Mouse (Mus musculus): Measurements from ENCODE around the gene Slc9a3. TPM values are rescaled to one million over a fixed set of nuclear protein-coding genes. Genes with fewer than 3 reads are reported as not detected.

The Slc9a3 gene
- polyA plus RNA-seq (2015; fragmentation: Nextera tagmentation; extraction: Ambion mirVana): not detected in 2 replicates

GRCm38 (mm10) chr13:74121141-74121602, at the start of gene Slc9a3:
Gene Slc9a3 (plus strand): TSS chr13:74121457.
- Histone ChIP-seq H3K9ac (replicated peaks) (peak within 1 kb of the TSS; percentile 27), H3K4me1 (peaks cover 8% of the 10 kb centered on the region), H3K27me3 (peaks cover 28% of the 10 kb centered on the region), H3K27ac (replicated peaks) (no peak within 1 kb of the TSS), H3K36me3 (no peaks in the 10 kb centered on the region), H3K9me3 (no peaks in the 10 kb centered on the region), H3K4me2 (replicated peaks) (peak within 1 kb of the TSS; percentile 49), H3K4me3 (peak within 1 kb of the TSS; percentile 33)
- under 1% methylated on average over 35 of the region's 35 CpGs for WGBS
- 0 out of 2 replicates have a peak, but pooled peaks have one; percentile 29 for ATAC-seq (replicated peaks)

- H3K27me3 ChIP-seq: no peaks in the 10 kb centered on the region
- no peaks in the 10 kb centered on the region for H3K36me3 ChIP-seq
- H3K4me2 ChIP-seq (replicated peaks): no peak overlapping the region
- no peaks in the 10 kb centered on the region for H3K9me3 ChIP-seq
- ATAC-seq (replicated peaks): no peak
- WGBS: 78% methylated on average over 3 of the region's 3 CpGs
- no peak overlapping the region for H3K4me3 ChIP-seq
- H3K4me1 ChIP-seq: no peaks in the 10 kb centered on the region
- H3K27ac ChIP-seq (replicated peaks): no peak overlapping the region
- H3K9ac ChIP-seq (replicated peaks): no peak overlapping the region
Measured at GRCm38 (mm10) chr13:74071714-74072113, 49.5 kb upstream of the Slc9a3 start.

- no peak overlapping the region for H3K27ac ChIP-seq (replicated peaks)
- no peaks in the 10 kb centered on the region for H3K4me1 ChIP-seq
- ATAC-seq (replicated peaks): no peak
- WGBS: 86% methylated on average over 7 of the region's 7 CpGs
- H3K36me3 ChIP-seq: no peaks in the 10 kb centered on the region
- no peak overlapping the region for H3K9ac ChIP-seq (replicated peaks)
- H3K4me3 ChIP-seq: no peak overlapping the region
- H3K4me2 ChIP-seq (replicated peaks): no peak overlapping the region
- H3K27me3 ChIP-seq: no peaks in the 10 kb centered on the region
- H3K9me3 ChIP-seq: no peaks in the 10 kb centered on the region
Measured at GRCm38 (mm10) chr13:74073369-74073768, 47.9 kb upstream of the Slc9a3 start.

- Histone ChIP-seq H3K4me3 (no peak overlapping the region), H3K9me3 (no peaks in the 10 kb centered on the region), H3K4me2 (replicated peaks) (no peak overlapping the region), H3K4me1 (no peaks in the 10 kb centered on the region), H3K9ac (replicated peaks) (no peak overlapping the region), H3K36me3 (no peaks in the 10 kb centered on the region), H3K27ac (replicated peaks) (no peak overlapping the region), H3K27me3 (no peaks in the 10 kb centered on the region)
- no peak for ATAC-seq (replicated peaks)
- 71% methylated on average over 3 of the region's 3 CpGs for WGBS
Measured at GRCm38 (mm10) chr13:74090265-74090664, 31.0 kb upstream of the Slc9a3 start.

GRCm38 (mm10) chr13:74095936-74096335, 25.3 kb upstream of the Slc9a3 start:
- no peak overlapping the region for H3K4me3 ChIP-seq
- no peak overlapping the region for H3K9ac ChIP-seq (replicated peaks)
- no peaks in the 10 kb centered on the region for H3K27me3 ChIP-seq
- no peaks in the 10 kb centered on the region for H3K4me1 ChIP-seq
- WGBS: 59% methylated on average over 2 of the region's 2 CpGs
- no peaks in the 10 kb centered on the region for H3K9me3 ChIP-seq
- no peak overlapping the region for H3K4me2 ChIP-seq (replicated peaks)
- no peaks in the 10 kb centered on the region for H3K36me3 ChIP-seq
- no peak overlapping the region for H3K27ac ChIP-seq (replicated peaks)
- ATAC-seq (replicated peaks): no peak

- 43% methylated on average over 2 of the region's 2 CpGs for WGBS
- Histone ChIP-seq H3K9ac (replicated peaks) (no peak overlapping the region), H3K9me3 (no peaks in the 10 kb centered on the region)
Measured at GRCm38 (mm10) chr13:74096715-74097363, 24.4 kb upstream of the Slc9a3 start.

GRCm38 (mm10) chr13:74098913-74099312, 22.3 kb upstream of the Slc9a3 start:
- Histone ChIP-seq H3K4me3 (no peak overlapping the region), H3K4me1 (no peaks in the 10 kb centered on the region), H3K4me2 (replicated peaks) (no peak overlapping the region), H3K27me3 (no peaks in the 10 kb centered on the region), H3K9ac (replicated peaks) (no peak overlapping the region), H3K9me3 (no peaks in the 10 kb centered on the region), H3K27ac (replicated peaks) (no peak overlapping the region), H3K36me3 (no peaks in the 10 kb centered on the region)
- ATAC-seq (replicated peaks): no peak
- WGBS: 84% methylated on average over 6 of the region's 6 CpGs

More at GRCm38 (mm10) chr13:74096715-74097363, 24.4 kb upstream of the Slc9a3 start:
- Histone ChIP-seq H3K4me3 (no peak overlapping the region), H3K4me2 (replicated peaks) (no peak overlapping the region), H3K36me3 (no peaks in the 10 kb centered on the region), H3K27me3 (no peaks in the 10 kb centered on the region), H3K27ac (replicated peaks) (no peak overlapping the region), H3K4me1 (no peaks in the 10 kb centered on the region)
- ATAC-seq (replicated peaks): peak; percentile 85

GRCm38 (mm10) chr13:74102108-74102830, 19.0 kb upstream of the Slc9a3 start:
- H3K27me3 ChIP-seq: no peaks in the 10 kb centered on the region

GRCm38 (mm10) chr13:74102831-74103582, 18.2 kb upstream of the Slc9a3 start:
- no peak for ATAC-seq (replicated peaks)
- Histone ChIP-seq H3K27ac (replicated peaks) (no peak overlapping the region), H3K4me2 (replicated peaks) (no peak overlapping the region), H3K4me3 (no peak overlapping the region), H3K9me3 (no peaks in the 10 kb centered on the region), H3K36me3 (no peaks in the 10 kb centered on the region), H3K27me3 (no peaks in the 10 kb centered on the region), H3K9ac (replicated peaks) (no peak overlapping the region), H3K4me1 (no peaks in the 10 kb centered on the region)
- 81% methylated on average over 4 of the region's 4 CpGs for WGBS

More at GRCm38 (mm10) chr13:74102108-74102830, 19.0 kb upstream of the Slc9a3 start:
- WGBS: 82% methylated on average over 8 of the region's 8 CpGs
- ATAC-seq (replicated peaks): no peak
- Histone ChIP-seq H3K36me3 (no peaks in the 10 kb centered on the region), H3K27ac (replicated peaks) (no peak overlapping the region), H3K9me3 (no peaks in the 10 kb centered on the region), H3K4me3 (no peak overlapping the region), H3K4me1 (no peaks in the 10 kb centered on the region), H3K9ac (replicated peaks) (no peak overlapping the region), H3K4me2 (replicated peaks) (no peak overlapping the region)

- H3K4me3 ChIP-seq: no peak overlapping the region
- H3K9ac ChIP-seq (replicated peaks): no peak overlapping the region
- H3K36me3 ChIP-seq: no peaks in the 10 kb centered on the region
- no peaks in the 10 kb centered on the region for H3K4me1 ChIP-seq
- ATAC-seq (replicated peaks): no peak
- H3K4me2 ChIP-seq (replicated peaks): no peak overlapping the region
- H3K9me3 ChIP-seq: no peaks in the 10 kb centered on the region
- no peaks in the 10 kb centered on the region for H3K27me3 ChIP-seq
- WGBS: 82% methylated on average over 7 of the region's 7 CpGs
- no peak overlapping the region for H3K27ac ChIP-seq (replicated peaks)
Measured at GRCm38 (mm10) chr13:74104417-74104816, 16.8 kb upstream of the Slc9a3 start.

GRCm38 (mm10) chr13:74107410-74107809, 13.8 kb upstream of the Slc9a3 start:
- Histone ChIP-seq H3K9me3 (no peaks in the 10 kb centered on the region), H3K4me2 (replicated peaks) (no peak overlapping the region), H3K27me3 (no peaks in the 10 kb centered on the region), H3K36me3 (no peaks in the 10 kb centered on the region), H3K4me3 (no peak overlapping the region), H3K9ac (replicated peaks) (no peak overlapping the region), H3K4me1 (no peaks in the 10 kb centered on the region), H3K27ac (replicated peaks) (no peak overlapping the region)
- WGBS: 87% methylated on average over 2 of the region's 2 CpGs
- no peak for ATAC-seq (replicated peaks)

GRCm38 (mm10) chr13:74112593-74112992, 8.7 kb upstream of the Slc9a3 start:
- Histone ChIP-seq H3K27me3 (no peaks in the 10 kb centered on the region), H3K9me3 (no peaks in the 10 kb centered on the region), H3K4me3 (no peak overlapping the region), H3K4me2 (replicated peaks) (no peak overlapping the region), H3K27ac (replicated peaks) (no peak overlapping the region), H3K9ac (replicated peaks) (no peak overlapping the region), H3K36me3 (no peaks in the 10 kb centered on the region), H3K4me1 (no peaks in the 10 kb centered on the region)
- 0 out of 2 replicates have a peak, but pooled peaks have one; percentile 16 for ATAC-seq (replicated peaks)
- 46% methylated on average over 4 of the region's 4 CpGs for WGBS

All from forebrain, embryonic 15.5 days (tissue).